Mouse (Mus musculus) layer of hippocampus, adult 9-10 months (tissue): ENCODE data around the gene Pdia4.
A peak's percentile ranks its signal among the peaks of the same experiment; 100 is the strongest.
"Not testable (repeated sequence)": the region's sequence is repeated elsewhere in the genome, so short reads cannot be mapped to it uniquely, and the experiment has no call there.

Experiments
- DNase-seq: peaks from one replicate; pipeline ENCODE4 v3.0.0; 2022; ENCODE audit warnings: low spot score

Gene Pdia4

DNA sequence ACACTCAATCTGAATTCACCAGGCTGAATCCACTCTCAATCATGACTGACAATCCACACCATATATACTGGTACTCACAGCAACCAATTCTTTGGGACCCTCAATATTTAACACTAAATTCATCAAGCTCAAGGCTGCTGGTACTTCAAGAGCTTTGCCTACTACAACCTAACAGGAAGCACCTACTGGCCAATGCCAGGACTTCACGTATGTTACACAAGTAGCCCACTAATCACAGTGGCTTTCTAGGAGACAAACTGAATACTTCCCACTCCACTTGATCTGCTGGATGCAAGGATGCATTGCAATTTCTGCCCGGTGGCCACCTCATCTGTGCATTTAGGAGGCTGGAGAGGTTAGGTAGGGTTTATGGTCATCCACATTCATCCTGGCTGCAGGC is 3.0 kb downstream of the Pdia4 start:
- DNase-seq = no peak

DNA sequence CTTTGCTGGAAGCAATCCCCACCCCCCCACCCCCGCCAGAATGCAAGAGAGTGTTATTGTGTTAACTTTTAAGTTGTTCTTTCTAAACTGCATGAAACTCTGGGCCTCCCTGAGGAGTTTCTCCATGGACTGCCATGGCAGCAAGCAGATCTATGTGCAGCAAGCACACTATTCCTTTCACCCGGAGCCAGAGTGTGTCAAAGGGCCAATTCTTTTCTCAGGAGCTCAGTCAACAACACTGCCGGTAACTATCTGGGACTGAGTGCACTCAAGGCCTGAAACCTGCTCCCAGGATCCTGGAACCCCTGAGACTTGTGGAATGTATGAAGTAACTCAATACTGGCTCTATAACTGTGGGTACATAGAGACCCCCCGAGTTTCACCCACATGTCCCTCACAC is 4.2 kb downstream of the Pdia4 start:
- DNase-seq = no peak

DNA sequence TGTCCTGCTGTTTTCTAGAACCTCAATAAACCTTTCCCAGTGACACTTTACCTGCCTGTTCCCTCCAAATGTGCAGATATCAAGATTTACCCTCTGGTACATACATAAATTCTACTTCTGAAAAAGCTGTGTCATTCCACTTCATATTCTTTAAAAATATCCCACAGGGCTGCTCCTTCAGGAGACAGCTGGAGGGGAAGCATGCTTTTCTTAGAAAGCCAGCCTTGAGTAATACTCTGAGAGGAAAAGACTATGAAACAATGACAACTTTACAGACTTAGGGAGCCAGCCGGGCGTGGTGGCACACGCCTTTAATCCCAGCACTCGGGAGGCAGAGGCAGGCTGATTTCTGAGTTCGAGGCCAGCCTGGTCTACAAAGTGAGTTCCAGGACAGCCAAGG is 4.7 kb downstream of the Pdia4 start:
- DNase-seq = no peak

GRCm38 (mm10) chr6:47807419-47807818 is 5.8 kb downstream of the Pdia4 start:
- no peak for DNase-seq

- DNase-seq = no peak
These were observed 7.7 kb downstream of the Pdia4 start for GRCm38 (mm10) chr6:47805520-47805919.

DNA sequence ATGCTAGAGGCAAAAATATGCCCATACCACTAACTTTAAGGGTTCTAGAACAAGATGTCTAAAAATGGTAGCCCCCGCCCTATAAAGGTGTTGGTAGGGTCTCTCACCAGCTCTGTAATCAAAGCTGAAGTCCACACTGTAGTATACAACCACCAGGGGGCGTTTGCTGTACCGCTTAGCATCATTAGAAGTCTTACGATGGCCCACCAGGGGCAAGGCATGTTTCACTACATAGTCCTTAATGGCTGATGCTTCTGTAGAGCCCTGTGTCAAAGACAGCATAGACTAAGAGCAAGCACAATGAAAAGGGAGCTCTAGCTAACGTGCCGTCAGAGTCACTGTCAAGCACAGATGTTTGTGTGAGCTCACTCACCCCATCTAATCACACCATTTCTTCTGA is 14.2 kb downstream of the Pdia4 start:
- no peak for DNase-seq

GRCm38 (mm10) chr6:47794106-47794830 is 19.0 kb downstream of the Pdia4 start:
- no peak for DNase-seq

DNA sequence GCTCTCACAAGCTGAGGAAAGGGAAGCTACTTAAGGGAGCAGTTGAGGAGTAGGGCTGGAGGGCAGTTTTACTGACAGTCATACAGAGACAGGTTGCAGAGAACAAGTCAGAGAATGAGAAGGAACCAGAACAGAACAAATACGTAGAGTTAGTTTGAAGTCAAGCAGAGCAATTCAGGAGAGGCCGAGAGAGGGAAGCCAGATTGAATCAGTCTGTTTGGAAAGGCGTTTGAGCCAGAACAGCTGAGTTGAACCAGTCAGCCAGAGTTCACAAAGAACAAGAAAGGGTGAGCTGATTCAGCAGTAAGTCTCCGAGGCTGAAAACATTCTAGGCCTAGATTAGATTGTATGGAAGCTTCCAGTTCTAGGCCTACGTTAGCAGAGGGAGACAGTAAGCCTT is 19.9 kb downstream of the Pdia4 start:
- no peak for DNase-seq

DNA sequence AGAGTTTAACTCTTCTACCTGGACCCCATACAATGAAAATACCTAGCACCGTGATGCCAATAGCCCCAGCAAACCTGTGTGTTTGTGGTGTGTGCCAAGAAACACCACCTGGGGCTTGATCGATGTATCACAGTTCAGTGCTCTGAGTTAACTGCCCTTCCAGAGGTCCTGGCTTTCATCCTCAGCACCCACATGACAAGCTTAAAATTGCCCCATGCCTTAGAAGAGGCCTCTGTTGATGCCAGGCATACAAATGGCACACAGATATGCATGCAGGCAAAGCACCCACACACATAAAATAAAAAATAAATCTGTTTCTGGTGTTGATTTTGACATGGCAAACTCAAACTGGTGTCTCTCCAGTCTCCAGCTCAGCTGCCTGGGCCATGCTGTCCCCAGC is 20.7 kb downstream of the Pdia4 start:
- DNase-seq = no peak

- DNase-seq = no peak
These were observed 22.5 kb downstream of the Pdia4 start for GRCm38 (mm10) chr6:47790745-47791144.

- no peak for DNase-seq
These were observed 24.4 kb downstream of the Pdia4 start for GRCm38 (mm10) chr6:47788821-47789220.

GRCm38 (mm10) chr6:47787941-47788736 is 25.1 kb downstream of the Pdia4 start:
- peak; percentile 96 for DNase-seq

DNA sequence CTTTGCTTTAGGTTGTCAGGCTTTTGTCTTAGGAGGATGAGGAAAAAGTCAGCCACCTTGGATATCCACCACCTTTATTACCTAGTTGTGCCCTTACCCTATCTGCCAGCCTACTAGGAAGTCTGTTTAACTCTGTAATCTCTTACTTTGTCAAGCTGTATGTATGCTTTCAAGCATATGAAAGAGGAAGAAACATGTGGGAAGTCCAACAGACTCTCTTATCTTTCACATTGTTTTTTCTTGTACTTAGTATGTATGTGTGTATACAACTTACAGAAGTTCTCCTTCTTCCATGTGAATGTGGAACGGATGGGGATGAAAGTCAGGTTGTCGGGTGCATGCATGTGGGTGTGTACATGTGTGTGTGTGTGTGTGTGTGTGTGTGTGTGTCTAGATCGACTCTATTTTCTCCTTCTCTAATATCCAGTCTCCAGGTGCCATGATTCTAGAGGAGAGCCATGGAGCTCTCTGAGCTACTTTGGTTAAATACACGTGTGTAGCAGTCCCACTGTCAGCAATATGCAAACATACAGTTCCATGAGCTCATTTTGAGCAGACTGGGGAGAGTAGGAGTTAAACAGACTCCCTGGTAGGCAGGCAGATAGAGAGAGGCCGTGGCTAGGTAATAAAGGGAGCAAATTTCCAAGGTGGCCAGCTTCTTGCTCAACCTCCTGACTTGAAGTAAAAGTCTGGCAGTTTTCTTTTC is 28.4 kb downstream of the Pdia4 start:
- DNase-seq = no peak

GRCm38 (mm10) chr6:47781091-47781968 is 31.9 kb downstream of the Pdia4 start:
- peak; percentile 91 for DNase-seq

DNA sequence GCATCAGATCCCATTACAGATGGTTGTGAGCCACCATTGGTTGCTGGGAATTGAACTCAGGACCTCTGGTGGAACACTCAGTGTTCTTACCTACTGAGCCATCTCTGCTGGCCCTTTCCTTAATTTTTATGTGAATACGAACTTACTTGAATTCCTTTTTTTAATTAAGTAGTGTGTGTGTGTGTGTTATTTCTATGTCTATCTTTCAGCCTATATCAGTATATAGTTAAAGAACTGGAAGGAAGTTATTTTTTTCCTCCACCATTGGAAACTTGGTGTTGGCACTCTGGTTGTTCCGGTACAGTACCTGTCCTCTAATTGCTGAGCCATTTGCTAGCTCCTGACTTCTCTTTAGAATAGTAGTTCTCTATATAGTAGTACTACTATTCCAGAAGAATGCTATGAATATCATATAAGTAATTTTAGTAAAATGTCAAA is 32.6 kb downstream of the Pdia4 start:
- DNase-seq = no peak

GRCm38 (mm10) chr6:47771760-47772159 is 41.5 kb downstream of the Pdia4 start:
- DNase-seq = not testable (repeated sequence)

- DNase-seq = not testable (repeated sequence)
These were observed 42.1 kb downstream of the Pdia4 start for GRCm38 (mm10) chr6:47771113-47771512.

GRCm38 (mm10) chr6:47769861-47770260 is 43.4 kb downstream of the Pdia4 start:
- not testable (repeated sequence) for DNase-seq

GRCm38 (mm10) chr6:47768520-47768919 is 44.7 kb downstream of the Pdia4 start:
- not testable (repeated sequence) for DNase-seq

- DNase-seq = not testable (repeated sequence)
These were observed 45.9 kb downstream of the Pdia4 start for GRCm38 (mm10) chr6:47767355-47767754.

- DNase-seq = not testable (repeated sequence)
These were observed 50.5 kb downstream of the Pdia4 start for GRCm38 (mm10) chr6:47762686-47763085.

DNA sequence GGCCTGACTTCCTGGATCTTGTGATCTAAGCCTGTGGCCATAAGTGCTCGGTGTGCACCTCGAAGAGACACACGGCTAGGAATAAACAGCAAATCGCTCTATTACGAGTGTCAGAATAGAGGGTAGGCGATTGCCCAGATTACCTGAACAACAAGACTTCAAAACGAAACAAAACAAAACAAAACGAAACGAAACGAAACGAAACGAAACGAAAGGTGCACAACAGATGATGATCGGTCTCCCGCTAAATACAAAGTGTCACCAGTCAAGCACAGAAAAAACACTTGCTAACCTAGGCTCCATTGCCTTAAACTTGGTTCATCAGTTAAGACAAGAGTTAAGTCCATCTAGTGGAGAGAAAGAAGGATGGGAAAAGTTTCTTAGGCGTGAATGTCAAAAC is 53.8 kb downstream of the Pdia4 start:
- not testable (repeated sequence) for DNase-seq
